Mouse (Mus musculus) C2C12 (cell line): ENCODE measurements around the gene Pdzrn3.

Experiments
- CEBPB ChIP-seq: IDR thresholded peaks from one replicate; pipeline ENCODE4 v1.6.1; 2011; ENCODE audit warnings: low read depth, mild to moderate bottlenecking, control low read depth, moderate library complexity
- CTCF ChIP-seq: IDR thresholded peaks from one replicate; pipeline ENCODE4 v1.5.1; 2011; ENCODE audit not compliant: control insufficient read depth, insufficient read depth, insufficient read length
- MAX ChIP-seq: IDR thresholded peaks from one replicate; pipeline ENCODE4 v1.6.1; 2011; ENCODE audit warnings: mild to moderate bottlenecking, control low read depth
- MYOG ChIP-seq: IDR thresholded peaks from one replicate; pipeline ENCODE4 v1.6.1; 2011; ENCODE audit not compliant: control insufficient read depth, insufficient read length; ENCODE audit errors: extremely low read depth
- USF1 ChIP-seq: IDR thresholded peaks from one replicate; pipeline ENCODE4 v1.6.1; 2011; ENCODE audit warnings: low read depth, mild to moderate bottlenecking, control low read depth, moderate library complexity

DNA sequence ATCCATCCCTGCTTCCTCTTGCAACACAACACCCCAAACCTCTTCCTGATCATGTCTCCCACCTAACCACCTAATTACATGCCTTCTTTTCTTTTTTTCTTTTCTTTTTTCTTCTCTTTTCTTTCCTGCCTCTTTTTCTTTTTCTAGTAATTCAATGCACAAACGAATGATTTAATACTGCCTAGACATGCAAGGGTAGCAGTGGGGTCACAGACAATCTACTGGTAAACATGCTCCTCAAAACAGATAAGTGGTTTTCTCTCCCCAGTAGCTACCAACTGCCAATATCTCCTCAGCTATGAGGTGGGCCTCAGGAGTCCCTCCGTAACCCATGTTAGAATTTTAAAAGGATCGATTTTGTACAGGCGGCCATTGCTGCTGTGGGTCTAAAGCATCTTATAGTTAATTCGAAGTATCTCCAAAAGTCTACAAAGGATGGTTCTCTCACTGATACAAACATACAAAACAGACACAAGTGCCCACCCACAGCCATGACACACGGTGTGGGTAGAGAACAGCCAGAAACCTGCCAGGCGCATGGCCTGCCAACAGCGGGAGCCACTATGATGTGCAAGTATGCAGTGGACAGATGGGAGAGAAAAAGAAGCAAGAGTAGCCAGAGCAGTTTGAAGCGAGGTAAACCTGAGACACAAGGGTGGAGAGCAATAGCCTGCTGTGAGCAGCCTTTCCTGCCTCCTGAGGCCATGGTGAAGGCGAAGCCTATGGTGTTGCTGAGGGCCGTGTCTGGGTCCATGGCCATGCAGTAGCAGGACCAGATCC, 73.5 kb downstream of the Pdzrn3 start:
- no peak for TF ChIP-seq CTCF
- no peak for TF ChIP-seq MAX
- no peak for TF ChIP-seq CEBPB
- no peak for TF ChIP-seq USF1
- TF ChIP-seq MYOG = no peak
